Mouse (Mus musculus): Measurements from ENCODE around the gene Cybc1. TPM values are rescaled to one million over a fixed set of nuclear protein-coding genes. Genes with fewer than 3 reads are reported as not detected.

Gene Cybc1
- polyA plus RNA-seq, 1 experiment from 2014 or later: 44.3 TPM

- Histone ChIP-seq H3K4me1 (peaks cover 34% of the 10 kb centered on the region), H3K27ac (replicated peaks) (peak overlapping the region; percentile 100), H3K9me3 (no peaks in the 10 kb centered on the region), H3K4me2 (replicated peaks) (no peak overlapping the region), H3K36me3 (peaks cover 12% of the 10 kb centered on the region), H3K9ac (replicated peaks) (no peak overlapping the region), H3K27me3 (no peaks in the 10 kb centered on the region), H3K4me3 (peak overlapping the region; percentile 97; the same call in 1 of the 2 replicates)
- WGBS: 28% methylated on average over 9 of the region's 9 CpGs
- ATAC-seq (replicated peaks): no peak
These were observed 6.5 kb upstream of the Cybc1 start for GRCm38 (mm10) chr11:121235475-121236238.

- WGBS: 29% methylated on average over 4 of the region's 4 CpGs
These were observed 3.6 kb upstream of the Cybc1 start for GRCm38 (mm10) chr11:121232706-121233105.

GRCm38 (mm10) chr11:121231628-121232291 lies 2.6 kb upstream of the Cybc1 start:
- no peak for ATAC-seq (replicated peaks)
- 49% methylated on average over 4 of the region's 4 CpGs for WGBS

More at GRCm38 (mm10) chr11:121232706-121233105, 3.6 kb upstream of the Cybc1 start:
- H3K27ac ChIP-seq (replicated peaks): no peak overlapping the region
- no peak overlapping the region for H3K4me3 ChIP-seq
- H3K36me3 ChIP-seq: no peaks in the 10 kb centered on the region
- H3K4me2 ChIP-seq (replicated peaks): no peak overlapping the region
- H3K4me1 ChIP-seq: peaks cover 23% of the 10 kb centered on the region
- H3K9ac ChIP-seq (replicated peaks): no peak overlapping the region
- H3K9me3 ChIP-seq: no peaks in the 10 kb centered on the region
- no peaks in the 10 kb centered on the region for H3K27me3 ChIP-seq
- no peak for ATAC-seq (replicated peaks)

GRCm38 (mm10) chr11:121231191-121231590 lies 2.1 kb upstream of the Cybc1 start:
- 78% methylated on average over 4 of the region's 4 CpGs for WGBS
- Histone ChIP-seq H3K27me3 (no peaks in the 10 kb centered on the region), H3K9ac (replicated peaks) (no peak overlapping the region), H3K4me1 (peaks cover 26% of the 10 kb centered on the region), H3K27ac (replicated peaks) (no peak overlapping the region), H3K4me2 (replicated peaks) (no peak overlapping the region), H3K36me3 (0 out of 2 replicates have a peak, but pooled peaks cover 8% of the 10 kb centered on the region), H3K4me3 (no peak overlapping the region), H3K9me3 (no peaks in the 10 kb centered on the region)
- no peak for ATAC-seq (replicated peaks)

More at GRCm38 (mm10) chr11:121231628-121232291, 2.6 kb upstream of the Cybc1 start:
- no peaks in the 10 kb centered on the region for H3K27me3 ChIP-seq
- H3K36me3 ChIP-seq: 0 out of 2 replicates have a peak, but pooled peaks cover 3% of the 10 kb centered on the region
- H3K4me1 ChIP-seq: peaks cover 29% of the 10 kb centered on the region
- H3K9ac ChIP-seq (replicated peaks): no peak overlapping the region
- H3K4me2 ChIP-seq (replicated peaks): no peak overlapping the region
- no peak overlapping the region for H3K4me3 ChIP-seq
- no peak overlapping the region for H3K27ac ChIP-seq (replicated peaks)
- H3K9me3 ChIP-seq: no peaks in the 10 kb centered on the region

- Histone ChIP-seq H3K27ac (replicated peaks) (peak overlapping the region; percentile 65), H3K9ac (replicated peaks) (peak overlapping the region; percentile 64), H3K9me3 (no peaks in the 10 kb centered on the region), H3K4me2 (replicated peaks) (peak overlapping the region; percentile 79), H3K4me3 (peak overlapping the region; percentile 67), H3K4me1 (peaks cover 21% of the 10 kb centered on the region), H3K27me3 (no peaks in the 10 kb centered on the region), H3K36me3 (peaks cover 35% of the 10 kb centered on the region)
- peak; percentile 4; the same call in 1 of the 2 replicates for ATAC-seq (replicated peaks)
- WGBS: 18% methylated on average over 21 of the region's 21 CpGs
These were observed 749 bp downstream of the Cybc1 start for GRCm38 (mm10) chr11:121228129-121229017.

GRCm38 (mm10) chr11:121221321-121222010 lies 7.7 kb downstream of the Cybc1 start:
- ATAC-seq (replicated peaks): no peak
- WGBS: 91% methylated on average over 6 of the region's 6 CpGs
- no peaks in the 10 kb centered on the region for H3K9me3 ChIP-seq

GRCm38 (mm10) chr11:121220771-121221170 lies 8.4 kb downstream of the Cybc1 start:
- ATAC-seq (replicated peaks): no peak
- no peak overlapping the region for H3K4me3 ChIP-seq
- H3K4me1 ChIP-seq: no peaks in the 10 kb centered on the region
- no peak overlapping the region for H3K9ac ChIP-seq (replicated peaks)
- 95% methylated on average over 5 of the region's 5 CpGs for WGBS
- peaks cover 75% of the 10 kb centered on the region for H3K36me3 ChIP-seq
- H3K27ac ChIP-seq (replicated peaks): no peak overlapping the region
- H3K4me2 ChIP-seq (replicated peaks): no peak overlapping the region
- no peaks in the 10 kb centered on the region for H3K9me3 ChIP-seq
- no peaks in the 10 kb centered on the region for H3K27me3 ChIP-seq

More at GRCm38 (mm10) chr11:121221321-121222010, 7.7 kb downstream of the Cybc1 start:
- Histone ChIP-seq H3K27me3 (no peaks in the 10 kb centered on the region), H3K27ac (replicated peaks) (no peak overlapping the region), H3K36me3 (peaks cover 79% of the 10 kb centered on the region), H3K4me2 (replicated peaks) (no peak overlapping the region), H3K4me3 (no peak overlapping the region), H3K4me1 (no peaks in the 10 kb centered on the region), H3K9ac (replicated peaks) (no peak overlapping the region)

GRCm38 (mm10) chr11:121219776-121220175 lies 9.3 kb downstream of the Cybc1 start:
- Histone ChIP-seq H3K27me3 (no peaks in the 10 kb centered on the region), H3K4me1 (no peaks in the 10 kb centered on the region), H3K4me3 (no peak overlapping the region), H3K9me3 (no peaks in the 10 kb centered on the region), H3K4me2 (replicated peaks) (no peak overlapping the region), H3K27ac (replicated peaks) (no peak overlapping the region), H3K9ac (replicated peaks) (no peak overlapping the region), H3K36me3 (peaks cover 65% of the 10 kb centered on the region)
- whole genome bisulfite sequencing: 92% methylated on average over 11 of the region's 11 CpGs
- ATAC-seq (replicated peaks): no peak

- Histone ChIP-seq H3K36me3 (peaks cover 36% of the 10 kb centered on the region), H3K4me1 (no peaks in the 10 kb centered on the region), H3K9ac (replicated peaks) (no peak overlapping the region), H3K27me3 (no peaks in the 10 kb centered on the region), H3K4me2 (replicated peaks) (no peak overlapping the region), H3K9me3 (no peaks in the 10 kb centered on the region), H3K4me3 (no peak overlapping the region), H3K27ac (replicated peaks) (no peak overlapping the region)
- ATAC-seq (replicated peaks): no peak
- WGBS: over 99% methylated on average over 3 of the region's 3 CpGs
These were observed 12.3 kb downstream of the Cybc1 start for GRCm38 (mm10) chr11:121216831-121217230.

- ATAC-seq (replicated peaks): peak; percentile 98
- Histone ChIP-seq H3K4me3 (peak within 1 kb of the TSS; percentile 77), H3K27me3 (no peaks in the 10 kb centered on the region), H3K36me3 (peaks cover 11% of the 10 kb centered on the region; the same call in 1 of the 2 replicates), H3K4me1 (peaks cover 16% of the 10 kb centered on the region), H3K4me2 (replicated peaks) (peak within 1 kb of the TSS; percentile 82), H3K27ac (replicated peaks) (peak within 1 kb of the TSS; percentile 90), H3K9me3 (no peaks in the 10 kb centered on the region), H3K9ac (replicated peaks) (peak within 1 kb of the TSS; percentile 89)
- WGBS: under 1% methylated on average over 70 of the region's 70 CpGs
These were observed 24.7 kb downstream of the Cybc1 start, which contains the start of the genes Hexdc and Ogfod3 for GRCm38 (mm10) chr11:121204161-121205006. Hexdc (plus strand) TSS chr11:121204433. Ogfod3 (minus strand) TSS chr11:121204711.
